Mouse (Mus musculus) urinary bladder, postnatal 25 days (tissue): Measurements from ENCODE around the gene Rpl10-ps3.

Experiments used
- DNase-seq: peaks from one replicate; pipeline ENCODE4 v3.0.0; 2022; ENCODE audit warnings: low spot score

Rpl10-ps3 gene

GRCm38 (mm10) chr9:50344868-50345267 lies at the start of gene Rpl10-ps3:
Rpl10-ps3 (minus strand) TSS chr9:50344968.
- no peak for DNase-seq

DNA sequence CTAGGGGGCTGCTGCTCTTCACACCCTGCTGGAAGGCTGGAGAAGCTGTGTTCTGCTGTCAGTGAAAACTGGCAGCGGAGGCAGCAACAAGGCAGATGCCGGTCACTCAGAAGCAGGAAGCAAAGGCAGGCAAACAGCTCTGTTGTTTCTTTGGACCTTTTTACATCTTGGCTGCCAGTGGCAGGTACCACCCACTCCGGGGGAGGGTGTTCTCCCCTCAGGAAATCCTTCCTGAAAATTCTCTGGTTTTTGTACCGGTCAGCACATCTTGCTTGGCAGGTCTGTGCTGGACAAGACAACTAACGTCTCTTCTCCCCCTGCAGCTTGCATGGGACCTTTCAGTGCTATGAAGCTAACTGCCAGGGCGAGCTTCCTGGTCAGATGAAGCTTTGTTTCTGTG lies 30.8 kb upstream of the Rpl10-ps3 start:
- no peak for DNase-seq

DNA sequence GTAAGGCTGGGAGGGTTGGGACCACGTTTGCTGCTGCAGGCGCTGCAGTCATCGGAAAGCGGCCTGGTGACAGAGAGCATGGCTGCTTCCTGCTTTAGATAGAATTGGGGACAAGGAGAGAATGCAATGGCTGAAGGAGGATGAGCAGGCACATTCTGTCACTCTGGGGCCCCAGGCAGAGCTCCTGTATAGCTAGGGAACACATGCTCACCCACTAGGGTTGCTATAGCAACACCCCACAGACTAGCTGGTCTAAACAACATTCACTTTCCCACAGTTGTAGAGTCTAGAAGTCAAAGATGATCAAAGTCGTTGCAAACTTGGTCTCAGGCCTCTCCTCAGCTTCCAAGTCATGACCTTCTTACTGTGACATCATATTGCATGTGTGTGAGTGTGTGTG lies 29.9 kb upstream of the Rpl10-ps3 start:
- DNase-seq, result no peak

GRCm38 (mm10) chr9:50368551-50369297 lies 24.0 kb upstream of the Rpl10-ps3 start:
- no peak for DNase-seq

DNA sequence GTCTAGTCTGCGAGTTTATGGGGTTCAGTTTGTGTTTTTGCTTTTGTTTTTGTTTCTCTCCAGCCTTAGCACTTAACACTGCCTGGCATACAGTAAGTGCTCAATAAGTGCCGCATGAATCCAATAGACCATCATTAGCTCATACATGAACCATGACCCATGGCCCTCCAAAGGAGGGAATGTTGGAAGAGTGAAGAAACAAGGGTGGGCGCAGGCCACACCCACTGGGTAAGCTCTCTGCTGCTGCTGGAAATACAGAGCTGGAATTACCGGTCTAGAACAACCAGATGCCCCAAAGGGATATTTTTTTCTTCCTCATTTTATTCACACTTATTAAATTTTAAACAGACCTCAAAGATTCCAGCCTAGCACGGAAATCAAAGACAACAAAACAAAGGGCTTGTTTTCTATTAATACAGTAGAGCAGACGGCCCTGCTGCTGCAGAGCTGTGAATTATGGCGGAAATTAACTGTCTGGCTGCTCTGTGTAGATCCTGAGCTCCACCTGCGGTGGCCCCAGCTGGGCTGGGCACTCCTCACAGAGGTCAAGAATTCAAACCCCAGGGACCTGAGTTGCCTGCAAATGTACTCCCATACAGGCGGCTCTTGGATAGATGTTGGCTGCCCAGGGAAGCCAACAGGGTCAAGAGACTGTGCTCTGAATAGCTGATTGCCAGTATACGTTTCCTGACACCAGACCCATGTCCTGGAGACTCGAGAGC lies 20.5 kb upstream of the Rpl10-ps3 start:
- no peak for DNase-seq

- DNase-seq, result no peak
These were observed 19.2 kb upstream of the Rpl10-ps3 start for GRCm38 (mm10) chr9:50363962-50364361.

DNA sequence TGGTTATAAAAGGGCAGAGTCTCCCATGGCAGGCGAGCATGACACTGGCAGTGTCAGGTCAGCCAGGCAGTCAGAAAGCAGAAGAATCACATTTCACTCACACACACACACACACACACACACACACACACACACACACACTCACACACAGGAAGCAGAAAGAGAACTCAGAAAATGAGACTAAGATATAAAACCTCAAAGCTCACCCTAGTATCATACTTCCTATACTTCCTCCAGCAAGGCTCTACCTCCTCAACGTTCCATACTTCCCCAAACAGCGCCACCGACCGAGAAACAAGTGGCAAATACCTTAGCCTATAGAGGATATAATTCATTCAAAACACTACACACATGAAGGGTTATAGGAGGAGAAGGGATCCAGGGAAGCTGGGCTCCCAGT lies 18.5 kb upstream of the Rpl10-ps3 start:
- DNase-seq, result no peak

DNA sequence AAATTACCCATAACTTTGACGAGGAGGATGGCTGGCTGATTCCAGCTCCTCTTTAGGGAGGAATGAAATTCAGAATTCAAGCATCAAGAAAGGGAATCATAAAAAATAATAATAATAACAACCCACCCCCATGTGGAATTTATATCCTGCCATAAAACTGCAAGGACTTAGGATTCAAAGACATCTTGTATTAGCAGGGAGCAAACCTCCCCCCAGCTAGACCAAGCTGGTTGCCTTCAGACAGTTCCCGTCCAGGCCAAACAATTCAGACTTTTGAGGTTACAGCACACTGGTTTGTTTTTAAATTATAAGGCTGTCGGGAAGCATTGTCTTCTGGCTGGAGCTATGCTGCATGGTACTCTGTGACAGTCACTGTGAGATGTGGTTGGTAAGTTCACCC lies 17.8 kb upstream of the Rpl10-ps3 start:
- DNase-seq, result no peak

- DNase-seq, result no peak
These were observed 15.6 kb upstream of the Rpl10-ps3 start for GRCm38 (mm10) chr9:50360370-50360769.

DNA sequence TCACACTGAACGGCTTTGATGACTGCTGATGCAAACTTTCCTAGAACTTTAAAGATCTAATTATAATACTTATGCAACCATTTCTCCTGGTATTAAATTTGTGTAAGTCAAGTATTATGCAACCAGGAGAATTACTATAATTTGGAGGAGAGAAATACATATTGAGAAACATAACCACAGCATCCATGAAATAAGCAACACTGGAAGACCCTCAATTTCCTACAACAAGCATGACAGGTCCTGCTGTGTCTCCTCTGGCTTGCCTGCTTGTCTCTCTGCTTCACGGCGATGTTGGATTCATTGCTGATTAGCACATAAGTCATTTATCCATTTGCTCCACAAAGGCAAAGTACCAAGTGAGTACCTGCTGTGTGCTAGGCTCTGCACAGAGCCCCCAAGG lies 12.6 kb upstream of the Rpl10-ps3 start:
- no peak for DNase-seq

DNA sequence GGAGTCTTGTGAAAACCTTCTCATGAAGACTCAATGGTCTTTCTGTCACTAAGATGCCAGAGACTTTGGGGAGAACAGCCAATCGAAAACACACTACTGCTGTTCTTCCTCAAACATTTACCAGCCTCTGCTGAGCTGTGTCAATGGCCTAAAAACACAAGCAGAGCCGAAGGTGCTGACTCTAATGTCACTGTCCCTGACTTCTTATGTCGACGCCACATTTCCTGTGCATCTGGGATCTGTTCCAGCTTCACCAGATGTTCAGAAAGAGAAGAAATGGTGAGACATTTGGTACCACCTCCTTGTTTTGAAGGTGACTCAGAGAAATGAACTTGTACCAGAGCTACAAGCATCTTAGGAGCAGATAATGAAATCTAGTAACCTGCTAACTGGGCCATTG lies 7.0 kb upstream of the Rpl10-ps3 start:
- DNase-seq, result no peak

DNA sequence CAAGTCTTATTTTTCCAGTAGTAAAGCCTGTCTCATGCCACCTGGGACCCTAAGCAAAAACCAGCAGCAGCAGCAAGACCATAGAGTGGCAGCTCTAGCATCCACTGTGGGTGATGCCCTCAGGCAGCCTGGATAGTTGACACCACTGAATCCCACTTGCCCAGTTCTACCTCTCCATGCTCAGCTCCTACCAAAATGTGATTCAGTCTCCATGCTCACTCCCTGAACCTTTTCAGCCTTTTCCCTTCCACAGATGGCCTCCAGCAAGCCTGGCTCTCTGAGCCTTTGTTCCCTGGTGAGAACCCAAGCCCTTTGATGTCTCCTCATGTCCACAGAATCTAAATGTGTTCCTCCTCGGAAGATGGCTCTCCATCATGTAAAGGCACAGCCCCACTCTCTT lies 5.8 kb upstream of the Rpl10-ps3 start:
- no peak for DNase-seq

DNA sequence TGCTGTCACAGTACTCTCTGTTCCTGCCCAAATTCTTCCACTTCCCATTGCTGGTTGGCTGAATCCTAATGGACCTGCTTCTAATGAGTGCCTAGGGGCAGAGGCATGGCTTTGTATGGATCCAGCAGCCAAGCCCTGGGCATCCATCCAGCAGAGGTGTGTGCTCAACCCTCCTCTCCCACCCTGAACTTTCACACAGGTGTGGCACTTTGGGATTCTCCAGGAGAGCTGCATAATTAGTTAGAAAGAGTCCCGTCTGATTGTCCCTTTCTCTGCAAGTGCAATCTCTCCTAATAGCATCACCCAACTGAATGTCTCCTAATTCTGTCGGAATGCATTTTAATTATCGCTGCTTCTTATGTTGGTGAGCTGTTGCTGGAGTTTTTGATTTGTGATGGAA lies 4.4 kb upstream of the Rpl10-ps3 start:
- DNase-seq, result no peak

GRCm38 (mm10) chr9:50348256-50348655 lies 3.5 kb upstream of the Rpl10-ps3 start:
- no peak for DNase-seq

DNA sequence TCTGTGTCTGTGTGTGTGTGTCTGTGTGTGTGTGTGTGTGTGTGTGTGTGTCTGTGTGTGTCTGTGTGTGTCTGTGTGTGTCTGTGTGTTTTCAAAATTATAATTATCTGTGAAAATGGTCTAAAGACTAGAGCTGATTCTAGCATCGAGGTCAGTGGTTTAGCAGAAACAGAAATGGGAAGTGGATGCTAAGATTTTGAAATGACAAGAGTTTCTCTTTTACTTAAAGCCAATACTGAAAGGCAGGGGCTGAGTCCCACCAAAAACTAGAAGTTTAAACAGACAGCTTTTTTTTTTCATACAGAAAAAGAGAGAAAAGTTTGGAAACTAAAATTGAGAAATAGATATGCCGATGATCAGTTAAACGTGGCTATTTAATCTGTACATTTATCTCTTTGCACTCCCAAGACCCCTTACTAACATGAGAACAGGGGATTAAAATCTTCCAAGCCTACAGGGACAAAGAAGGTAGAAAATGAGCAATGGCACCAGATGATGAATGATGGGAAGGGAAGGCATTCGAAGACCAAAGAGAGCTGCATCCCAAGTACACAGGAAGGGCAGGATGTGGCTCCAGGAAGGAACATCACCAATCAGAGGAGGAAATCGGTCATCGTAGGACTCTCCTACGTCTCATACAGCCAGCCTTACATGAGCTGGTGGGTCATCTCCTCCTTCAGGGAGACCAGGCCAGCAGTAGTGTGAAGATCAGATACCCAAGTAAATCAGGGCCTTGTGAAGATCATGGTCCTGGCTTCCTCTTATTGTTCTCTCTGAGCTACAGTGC lies 9.0 kb downstream of the Rpl10-ps3 start:
- DNase-seq, result no peak

DNA sequence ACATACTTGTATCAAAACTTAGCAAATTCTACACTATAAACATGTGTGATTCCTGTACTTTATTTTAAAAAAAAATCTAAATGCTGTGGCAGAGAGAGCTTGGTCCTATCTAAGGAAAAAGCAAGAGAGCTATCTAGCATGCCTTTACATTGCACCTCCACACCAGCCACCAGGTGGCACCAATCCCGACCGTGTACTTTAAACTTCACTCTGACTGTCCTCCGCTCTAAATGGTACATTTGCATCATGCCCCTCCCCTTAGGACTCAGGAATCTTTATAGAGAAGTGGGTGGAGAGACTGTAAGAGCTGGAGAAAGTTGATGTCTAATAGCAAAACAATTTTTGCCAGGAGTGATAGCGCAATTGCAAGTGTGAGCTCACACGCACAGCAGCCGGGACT lies 11.4 kb downstream of the Rpl10-ps3 start:
- DNase-seq, result peak; percentile 22

DNA sequence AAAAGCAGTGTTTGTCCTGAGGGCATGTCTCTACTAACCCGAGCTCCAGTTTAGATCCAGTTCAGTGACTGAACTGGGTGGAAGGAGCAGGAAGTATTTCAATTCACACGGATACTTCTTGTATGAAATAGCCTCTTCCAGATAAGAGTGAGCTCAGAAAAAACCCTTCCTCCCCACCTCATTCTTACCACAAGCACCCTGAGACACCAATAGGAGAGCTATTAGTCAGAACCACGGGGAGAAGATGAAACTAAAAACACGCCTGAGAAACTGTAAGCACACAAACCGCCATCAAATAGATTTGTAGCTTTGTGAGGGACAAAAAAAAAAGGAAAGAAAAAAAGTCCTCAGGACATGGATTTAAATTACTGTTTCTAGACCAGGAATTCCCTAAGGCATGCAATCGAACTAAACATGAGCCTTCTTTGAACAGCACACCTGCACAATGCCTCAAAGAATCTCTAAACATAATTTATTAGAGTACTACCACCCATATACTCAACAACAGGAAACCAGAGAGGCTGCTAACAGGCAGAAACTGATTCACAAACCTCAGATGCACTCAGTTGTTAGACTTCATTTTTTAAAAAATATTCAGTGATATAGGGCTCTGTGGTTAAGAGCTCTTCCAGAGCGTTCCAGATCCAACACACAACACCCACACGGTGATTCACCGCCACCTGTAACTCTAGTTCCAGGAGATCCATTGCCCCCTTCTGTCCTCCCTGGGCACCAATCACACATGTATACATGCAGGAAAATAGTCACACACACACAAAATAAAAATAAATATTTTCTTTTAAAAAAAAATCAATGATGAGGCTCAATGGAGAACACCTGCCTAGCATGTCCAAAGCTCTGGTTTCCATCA lies 20.2 kb downstream of the Rpl10-ps3 start:
- DNase-seq, result no peak

DNA sequence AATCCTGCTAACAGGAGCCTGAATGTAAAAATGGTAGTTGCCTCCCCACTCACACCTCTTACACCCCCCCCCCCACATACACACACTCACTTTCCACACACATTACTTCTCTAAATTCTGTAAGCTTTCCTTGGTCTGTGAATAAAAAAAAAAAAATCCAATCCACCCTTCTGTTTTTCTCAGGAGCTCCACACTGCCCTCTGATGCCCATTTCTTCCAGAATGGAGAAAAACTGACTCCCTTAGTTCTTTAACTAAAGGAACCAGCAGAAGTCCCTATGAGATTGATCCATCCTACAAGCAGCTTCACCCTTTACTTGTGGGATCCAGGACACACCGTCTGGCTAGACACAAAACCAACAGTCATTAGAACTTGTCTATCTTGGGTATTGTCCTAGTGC lies 24.0 kb downstream of the Rpl10-ps3 start:
- DNase-seq, result no peak

GRCm38 (mm10) chr9:50319506-50319905 lies 25.3 kb downstream of the Rpl10-ps3 start:
- DNase-seq, result no peak

GRCm38 (mm10) chr9:50317299-50317698 lies 27.5 kb downstream of the Rpl10-ps3 start:
- DNase-seq, result no peak

DNA sequence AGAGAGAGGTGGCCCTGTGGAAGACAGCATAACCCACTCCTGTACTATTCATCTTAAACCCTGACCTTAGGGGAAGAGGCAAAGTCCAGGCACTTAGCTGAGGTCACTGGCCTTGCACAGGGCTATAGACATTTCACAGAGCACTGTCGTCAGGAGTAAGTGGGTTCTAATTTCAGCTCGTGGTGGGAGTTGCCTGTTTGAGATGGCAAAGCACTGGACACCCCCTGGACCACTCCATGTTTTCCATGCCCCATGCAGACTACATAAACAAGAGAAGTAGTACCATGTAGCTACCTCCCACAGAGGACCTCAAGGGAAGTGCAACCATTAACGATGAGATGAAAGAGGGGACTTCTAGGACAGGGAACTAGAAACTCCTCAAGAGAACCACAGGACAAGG lies 29.1 kb downstream of the Rpl10-ps3 start:
- DNase-seq, result no peak

GRCm38 (mm10) chr9:50311036-50311545 lies 33.7 kb downstream of the Rpl10-ps3 start:
- no peak for DNase-seq
